Comparison of ENCODE assay signal across 14 mouse cellular contexts in the genomic region with DNA sequence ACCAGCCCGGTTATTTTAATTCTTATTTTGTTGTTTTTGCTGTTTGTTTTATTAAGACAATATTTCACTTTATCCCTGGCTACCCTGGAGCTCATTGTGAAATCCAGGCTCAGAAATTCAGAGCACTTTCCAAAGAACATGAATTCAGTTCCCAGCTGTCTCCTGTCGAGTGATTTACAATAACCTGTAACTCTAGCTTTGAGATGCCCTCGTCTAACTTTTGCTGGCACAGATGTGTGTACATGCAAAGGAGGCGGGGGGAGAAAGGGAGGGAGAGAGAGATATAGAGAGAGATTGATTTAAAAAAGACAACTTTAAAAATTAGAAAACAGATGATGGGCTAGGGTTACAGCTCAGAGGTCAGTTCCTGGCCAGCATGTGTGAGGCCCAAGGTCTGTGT. TPM values are rescaled to one million over a fixed set of nuclear protein-coding genes. Genes with fewer than 3 reads are reported as not detected.
DNase-seq lines count a peak whose midpoint lies in the region.
"Had no signal": no experiment of that assay in that cellular context is flagged by ENCODE, and none has a peak within 500 bp of the region (broad histone marks: within the 10 kb centered on the region; RNA-seq: fewer than 3 reads in every experiment).

No protein-coding gene starts in this region.

- DNase-seq in heart, adult 11 months, result peak; percentile 58
- DNase-seq in heart, postnatal 10 days, result no peak
- peak; percentile 62 for DNase-seq in skeletal muscle tissue, adult 2 months (ENCODE audit: low read depth, low spot score)
- DNase-seq in thymus, postnatal 4 days, result no peak
- DNase-seq: adrenal gland, adult 2 months; adrenal gland, adult 8-10 months; adrenal gland, postnatal 10 days; adrenal gland, postnatal 14 days; adrenal gland, postnatal 25 days; adrenal gland, postnatal 36 days; B cell, adult 2 months; cerebellum, adult 11 months; cerebellum, adult 11-12 months; cerebellum, adult 18-20 months had no signal

- intact Hi-C loops in heart, postnatal 10 days (cut with DNase I), result no loop called here

RNA-seq across cellular contexts. Expression of a gene that starts 8.1 kb away (rescaled TPM):
- total RNA-seq in heart, postnatal 10 days (2021), result 10 to 100 TPM; 74.3 to 75.4 TPM

RNA-seq across cellular contexts. Expression of a gene that starts 22.8 kb away (rescaled TPM):
- 10 to 100 TPM; 30.6 to 32.6 TPM for total RNA-seq in heart, postnatal 10 days (2021)

RNA-seq across cellular contexts. Expression of a gene that starts 25.5 kb away (rescaled TPM):
- total RNA-seq in heart, postnatal 10 days (2021), result 10 to 100 TPM; 72.1 to 72.3 TPM

Comparison
In these comparisons a context has a peak if more than half of its experiments do, and no peak if none do; other contexts are left out.
1. DNase-seq: peak in heart, adult 11 months (single experiment) and skeletal muscle tissue, adult 2 months (single experiment); none in heart, postnatal 10 days (0 of 2) and thymus, postnatal 4 days (single experiment).